Mouse (Mus musculus) myocyte (in vitro differentiated cells): Measurements from ENCODE around the gene Krt28. TPM values are rescaled to one million over a fixed set of nuclear protein-coding genes. Genes with fewer than 3 reads are reported as not detected.

Experiments
- H3K27me3 ChIP-seq: one replicate; pipeline ENCODE4 v1.6.1; 2011; ENCODE audit not compliant: control insufficient read depth, insufficient read depth, insufficient read length
- H3K36me3 ChIP-seq: one replicate; pipeline ENCODE4 v1.6.1; 2011; ENCODE audit not compliant: control insufficient read depth, insufficient read depth
- H3K4me2 ChIP-seq: one replicate; pipeline ENCODE4 v1.6.1; 2011; ENCODE audit warnings: low read depth, control low read depth
- H3K4me3 ChIP-seq: one replicate; pipeline ENCODE4 v1.5.1; 2011; ENCODE audit warnings: mild to moderate bottlenecking, control low read depth, moderate library complexity
- H3K79me2 ChIP-seq: one replicate; pipeline ENCODE4 v1.6.1; 2011; ENCODE audit not compliant: control insufficient read depth, insufficient read depth
- H3ac ChIP-seq: one replicate; pipeline ENCODE4 v1.6.1; 2011; ENCODE audit not compliant: control insufficient read depth, insufficient read length
- CEBPB ChIP-seq: IDR thresholded peaks from 2 replicates; pipeline ENCODE4 v1.6.1; 2011; ENCODE audit warnings: mild to moderate bottlenecking, moderate library complexity; ENCODE audit not compliant: poor library complexity, insufficient read depth, severe bottlenecking
- E2F4 ChIP-seq: IDR thresholded peaks from one replicate; pipeline ENCODE4 v1.6.1; 2011; ENCODE audit warnings: mild to moderate bottlenecking, control low read depth, moderate library complexity; ENCODE audit not compliant: insufficient read depth
- MAX ChIP-seq: IDR thresholded peaks from one replicate; pipeline ENCODE4 v1.6.1; 2011; ENCODE audit warnings: low read depth, mild to moderate bottlenecking, control low read depth
- MYOD1 ChIP-seq, 3 experiments: IDR thresholded peaks; one replicate each; pipeline ENCODE4 v1.6.1; 2011; ENCODE audit warnings: control low read depth in 2 of 3, low read depth in 2 of 3, mild to moderate bottlenecking in 2 of 3, moderate library complexity in 1 of 3; ENCODE audit not compliant: insufficient read length in 2 of 3, control insufficient read depth in 1 of 3
- MYOG ChIP-seq, 3 experiments: IDR thresholded peaks; one replicate each; pipeline ENCODE4 v1.6.1; 2011; ENCODE audit warnings: control low read depth in 2 of 3, low read depth in 2 of 3, mild to moderate bottlenecking in 2 of 3; ENCODE audit not compliant: insufficient read length in 2 of 3, control insufficient read depth in 1 of 3, insufficient read depth in 1 of 3
- POLR2A ChIP-seq: IDR thresholded peaks from one replicate; pipeline ENCODE4 v1.6.1; 2011; ENCODE audit warnings: low read depth, mild to moderate bottlenecking, control low read depth, moderate library complexity; ENCODE audit not compliant: insufficient read length
- POLR2AphosphoS2 ChIP-seq: IDR thresholded peaks from one replicate; pipeline ENCODE4 v1.6.1; 2011; ENCODE audit warnings: low read depth, control low read depth; ENCODE audit not compliant: insufficient read length
- REST ChIP-seq: IDR thresholded peaks from one replicate; pipeline ENCODE4 v1.6.1; 2011; ENCODE audit warnings: mild to moderate bottlenecking, control low read depth, moderate library complexity; ENCODE audit not compliant: insufficient read depth, insufficient read length
- SRF ChIP-seq: IDR thresholded peaks from one replicate; pipeline ENCODE4 v1.6.1; 2011; ENCODE audit warnings: low read depth; ENCODE audit not compliant: control insufficient read depth, insufficient read length
- TCF12 ChIP-seq: IDR thresholded peaks from one replicate; pipeline ENCODE4 v1.6.1; 2011; ENCODE audit warnings: mild to moderate bottlenecking, control low read depth; ENCODE audit not compliant: poor library complexity, insufficient read depth, severe bottlenecking
- TCF3 ChIP-seq: IDR thresholded peaks from one replicate; pipeline ENCODE4 v1.6.1; 2011; ENCODE audit warnings: low read depth, control low read depth; ENCODE audit not compliant: insufficient read length
- USF1 ChIP-seq: IDR thresholded peaks from one replicate; pipeline ENCODE4 v1.6.1; 2011; ENCODE audit warnings: low read depth, mild to moderate bottlenecking, control low read depth, moderate library complexity
- polyA plus RNA-seq: library from polyadenylated mRNA; unstranded; fragments of >200 nt; fragmentation: generic; extraction: Trizol; gene quantifications from one replicate; pipeline ENCODE4 v1.2.1, GENCODE M21; 2012; ENCODE audit warnings: missing spikeins

Gene Krt28
- polyA plus RNA-seq, 1 experiment, result 0.04 TPM

DNA sequence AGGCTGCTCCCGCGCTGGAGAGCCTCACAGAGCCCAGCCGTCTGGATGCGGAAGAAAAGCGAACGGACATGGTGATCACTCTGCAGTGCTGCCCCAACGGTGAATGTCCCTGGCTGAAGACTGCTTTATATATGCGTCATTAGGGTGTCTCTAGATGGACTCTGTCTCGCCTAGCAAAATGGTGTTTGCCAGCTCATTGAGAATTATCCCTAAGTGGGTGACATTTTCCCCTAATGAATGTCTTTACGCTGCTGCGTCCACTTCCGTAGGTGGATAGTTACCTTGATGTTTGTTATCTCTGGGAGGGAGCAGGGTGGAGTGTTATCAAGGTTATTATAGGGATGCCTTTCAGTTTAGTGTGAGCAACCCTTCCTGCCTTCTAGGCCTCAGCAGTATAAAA is 23.7 kb downstream of the Krt28 start, which contains the start of gene Krt27:
Gene Krt27, minus strand, starts transcription at position 101 of the 400 bp plus-strand sequence.
- no peaks in the 10 kb centered on the region for H3K79me2 ChIP-seq
- no peak within 1 kb of the TSS for H3K4me2 ChIP-seq
- no peak within 1 kb of the TSS for H3ac ChIP-seq
- H3K36me3 ChIP-seq, result no peaks in the 10 kb centered on the region
- no peak within 1 kb of the TSS for H3K4me3 ChIP-seq
- peaks cover 47% of the 10 kb centered on the region for H3K27me3 ChIP-seq
- TF ChIP-seq CEBPB, result no peak
- no peak for TF ChIP-seq SRF
- TF ChIP-seq E2F4, result no peak
- TF ChIP-seq USF1, result no peak
- no peak for TF ChIP-seq POLR2A
- TF ChIP-seq TCF12, result no peak
- TF ChIP-seq MYOD1 (IDR thresholded peaks at IDR 0.05; ENCODE audit: control insufficient read depth in 1 of 3, insufficient read length in 2 of 3, low read depth in 2 of 3), result no peak
- TF ChIP-seq REST, result no peak
- no peak for TF ChIP-seq MYOG (IDR thresholded peaks at IDR 0.05; ENCODE audit: control insufficient read depth in 1 of 3, insufficient read depth in 1 of 3, insufficient read length in 2 of 3, low read depth in 2 of 3)
- no peak for TF ChIP-seq MAX
- no peak for TF ChIP-seq TCF3
- TF ChIP-seq POLR2AphosphoS2, result no peak

DNA sequence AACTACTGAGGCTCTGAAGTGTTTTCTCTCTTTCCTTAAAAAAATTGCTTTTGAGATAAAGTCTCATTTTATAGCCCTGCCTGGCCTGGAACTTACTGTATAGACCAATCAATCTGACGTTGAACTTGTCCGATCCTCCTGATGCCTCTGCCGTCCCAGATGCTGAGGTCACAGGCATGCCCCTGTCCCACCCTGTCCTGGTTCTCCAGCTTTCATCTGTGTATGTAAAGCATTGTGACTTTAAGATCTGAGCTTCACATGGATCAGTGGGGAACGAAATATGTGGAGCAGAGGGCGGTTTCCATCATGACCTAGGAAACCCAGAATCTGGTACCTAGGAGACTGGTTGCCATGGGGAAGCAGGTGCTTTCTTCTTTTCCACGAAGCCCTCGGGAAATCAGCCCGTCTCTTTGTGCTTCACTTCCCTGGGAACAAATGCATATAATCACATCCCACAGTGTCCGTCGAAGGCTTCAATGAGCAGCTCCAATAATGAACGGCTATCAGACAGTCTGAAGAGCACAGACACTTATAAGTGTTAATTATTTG is 35.3 kb downstream of the Krt28 start:
- Histone ChIP-seq H3K36me3 (no peaks in the 10 kb centered on the region), H3ac (no peak overlapping the region), H3K27me3 (peaks cover 29% of the 10 kb centered on the region), H3K4me2 (no peak overlapping the region), H3K79me2 (no peaks in the 10 kb centered on the region), H3K4me3 (no peak overlapping the region)
- TF ChIP-seq E2F4, result no peak
- no peak for TF ChIP-seq POLR2A

DNA sequence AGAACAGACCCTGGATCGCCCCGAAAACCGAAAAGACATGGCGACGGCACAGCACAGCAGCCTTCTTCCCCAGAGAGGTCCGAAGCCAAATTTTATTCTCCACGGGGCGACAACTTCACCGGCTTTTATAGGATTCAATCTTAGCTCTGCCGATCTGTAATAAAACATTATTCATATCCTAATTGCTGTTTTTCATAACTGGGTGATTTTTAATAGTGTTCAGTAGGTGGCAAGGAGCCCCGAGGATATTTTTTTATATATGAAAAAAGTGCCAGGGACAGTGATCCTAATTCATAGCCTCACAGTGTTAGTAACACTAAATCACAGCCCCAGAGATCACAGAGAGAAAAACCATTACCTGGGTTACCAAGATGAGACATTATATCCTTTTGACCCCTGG is 36.8 kb downstream of the Krt28 start, which contains the start of gene Krt26:
Gene Krt26, minus strand, starts transcription at position 101 of the 400 bp plus-strand sequence.
- TF ChIP-seq MAX, result no peak
- TF ChIP-seq E2F4, result no peak
- TF ChIP-seq CEBPB, result no peak
- no peak for TF ChIP-seq POLR2A
- TF ChIP-seq MYOG (IDR thresholded peaks at IDR 0.05; ENCODE audit: control insufficient read depth in 1 of 3, insufficient read depth in 1 of 3, insufficient read length in 2 of 3, low read depth in 2 of 3), result no peak
- no peak for TF ChIP-seq TCF12
- TF ChIP-seq REST, result no peak
- TF ChIP-seq TCF3, result no peak
- TF ChIP-seq POLR2AphosphoS2, result no peak
- no peak for TF ChIP-seq SRF
- TF ChIP-seq MYOD1 (IDR thresholded peaks at IDR 0.05; ENCODE audit: control insufficient read depth in 1 of 3, insufficient read length in 2 of 3, low read depth in 2 of 3), result no peak
- TF ChIP-seq USF1, result no peak
- Histone ChIP-seq H3K27me3 (peaks cover 37% of the 10 kb centered on the region), H3K36me3 (no peaks in the 10 kb centered on the region), H3K4me3 (no peak within 1 kb of the TSS), H3K4me2 (no peak within 1 kb of the TSS), H3ac (no peak within 1 kb of the TSS), H3K79me2 (no peaks in the 10 kb centered on the region)

DNA sequence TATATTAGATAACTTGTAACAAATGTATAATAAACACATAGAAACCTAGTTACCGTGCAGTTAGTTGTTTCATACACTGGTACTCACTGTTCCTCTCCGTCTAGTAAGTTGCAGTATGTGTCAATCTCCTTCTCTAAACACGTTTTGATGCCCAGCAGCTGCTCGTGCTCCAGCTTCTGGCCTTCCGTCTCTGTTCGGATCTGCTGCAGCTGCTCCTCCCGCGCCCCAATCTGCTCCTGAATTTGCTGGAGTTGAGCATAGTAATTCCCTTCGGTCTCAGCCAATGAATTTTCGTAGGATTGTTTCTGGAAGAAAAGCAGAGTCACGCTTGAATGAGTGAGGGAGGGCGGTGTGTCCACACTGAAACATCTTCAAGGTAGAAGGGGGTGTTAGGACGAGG is 41.3 kb downstream of the Krt28 start:
- Histone ChIP-seq H3K4me2 (no peak overlapping the region), H3K27me3 (peaks cover 30% of the 10 kb centered on the region), H3K79me2 (no peaks in the 10 kb centered on the region), H3K4me3 (no peak overlapping the region), H3K36me3 (no peaks in the 10 kb centered on the region), H3ac (no peak overlapping the region)
- TF ChIP-seq TCF12 (no peak), E2F4 (no peak), SRF (no peak), POLR2A (no peak), USF1 (no peak), REST (no peak), MAX (no peak), MYOD1 (IDR thresholded peaks at IDR 0.05; ENCODE audit: control insufficient read depth in 1 of 3, insufficient read length in 2 of 3, low read depth in 2 of 3) (no peak), TCF3 (no peak), MYOG (IDR thresholded peaks at IDR 0.05; ENCODE audit: control insufficient read depth in 1 of 3, insufficient read depth in 1 of 3, insufficient read length in 2 of 3, low read depth in 2 of 3) (no peak), CEBPB (no peak), POLR2AphosphoS2 (no peak)

DNA sequence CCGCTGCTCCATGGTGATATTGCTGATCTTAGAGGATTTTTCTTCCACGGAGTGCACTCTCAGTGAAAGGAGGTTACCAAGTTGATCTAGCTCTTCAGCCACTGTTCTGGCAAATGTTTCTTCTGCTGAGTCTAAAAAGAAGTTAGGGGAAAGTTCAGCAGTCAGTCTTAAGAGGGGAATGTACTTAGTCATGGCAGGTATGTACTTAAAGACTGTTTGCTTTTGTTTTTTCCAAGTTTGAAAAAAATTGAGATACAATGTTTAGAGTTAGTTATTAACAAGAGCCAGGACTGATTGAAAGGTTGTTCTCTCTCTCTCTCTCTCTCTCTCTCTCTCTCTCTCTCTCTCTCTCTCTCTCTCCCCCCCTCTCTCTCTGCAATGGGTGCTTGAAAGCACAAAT is 45.0 kb downstream of the Krt28 start:
- TF ChIP-seq MYOG (IDR thresholded peaks at IDR 0.05; ENCODE audit: control insufficient read depth in 1 of 3, insufficient read depth in 1 of 3, insufficient read length in 2 of 3, low read depth in 2 of 3) (no peak), TCF3 (no peak), REST (no peak), POLR2A (no peak), USF1 (no peak), CEBPB (no peak), MAX (no peak), POLR2AphosphoS2 (no peak), SRF (no peak), E2F4 (no peak), MYOD1 (IDR thresholded peaks at IDR 0.05; ENCODE audit: control insufficient read depth in 1 of 3, insufficient read length in 2 of 3, low read depth in 2 of 3) (no peak), TCF12 (no peak)
- no peak overlapping the region for H3K4me3 ChIP-seq

More for the DNA sequence above, 45.0 kb downstream of the Krt28 start:
- Histone ChIP-seq H3ac (no peak overlapping the region), H3K79me2 (no peaks in the 10 kb centered on the region), H3K36me3 (no peaks in the 10 kb centered on the region), H3K27me3 (peaks cover 41% of the 10 kb centered on the region), H3K4me2 (no peak overlapping the region)
